Mouse (Mus musculus) limb, embryonic 15.5 days (tissue): ENCODE measurements around the gene Gm2012. TPM values are rescaled to one million over a fixed set of nuclear protein-coding genes. Genes with fewer than 3 reads are reported as not detected.
"Not testable (repeated sequence)": the region's sequence is repeated elsewhere in the genome, so short reads cannot be mapped to it uniquely, and the experiment has no call there.

Experiments used
- ATAC-seq: fragments of 200-750 bp; cut with Nextera tagmentation; 2 replicates; pipeline ENCODE4 v1.8.0; 2017; ENCODE audit warnings: low read depth, moderate TSS enrichment; ENCODE audit not compliant: insufficient number of reproducible peaks, low FRiP score, low TSS enrichment
- H3K27ac ChIP-seq: fragments of 300-500 bp; sonication (generic); 2 replicates; pipeline ENCODE4 v1.5.1; 2015; ENCODE audit warnings: moderate library complexity, mild to moderate bottlenecking, inconsistent platforms
- H3K27me3 ChIP-seq: fragments of 300-500 bp; sonication (generic); 2 replicates; pipeline ENCODE4 v1.6.1; 2015; ENCODE audit warnings: inconsistent platforms
- H3K36me3 ChIP-seq: fragments of 300-500 bp; sonication (generic); 2 replicates; pipeline ENCODE4 v1.6.1; 2015; ENCODE audit warnings: inconsistent platforms
- H3K4me1 ChIP-seq: fragments of 300-500 bp; sonication (generic); 2 replicates; pipeline ENCODE4 v1.6.1; 2015; ENCODE audit warnings: inconsistent platforms
- H3K4me2 ChIP-seq: fragments of 300-500 bp; sonication (generic); 2 replicates; pipeline ENCODE4 v1.6.1; 2015; ENCODE audit warnings: mild to moderate bottlenecking, inconsistent platforms
- H3K4me3 ChIP-seq: fragments of 300-500 bp; sonication (generic); 2 replicates; pipeline ENCODE4 v1.5.1; 2015; ENCODE audit warnings: mild to moderate bottlenecking, inconsistent platforms
- H3K9ac ChIP-seq: fragments of 300-500 bp; sonication (generic); 2 replicates; pipeline ENCODE4 v1.6.1; 2015; ENCODE audit warnings: inconsistent platforms
- H3K9me3 ChIP-seq: fragments of 300-500 bp; sonication (generic); 2 replicates; pipeline ENCODE4 v1.6.1; 2016; ENCODE audit warnings: inconsistent platforms
- WGBS: fragments of 180-500 bp; shearing (Covaris S2); methylation state at CpG from one replicate; pipeline ENCODE4 v1.1.7; 2015; 5-methylcytosine and 5-hydroxymethylcytosine counted together
- microRNA-seq: library from miRNA; unstranded; fragments of <30 nt; microRNA quantifications from one replicate; pipeline ENCODE4, GENCODE M21; 2016
- polyA plus RNA-seq: library from polyadenylated mRNA; unstranded; fragments of >200 nt; fragmentation: Nextera tagmentation; extraction: Ambion mirVana; gene quantifications from 2 replicates; pipeline ENCODE4 v1.2.1, GENCODE M21; 2015

Gene Gm2012
- polyA plus RNA-seq, result not detected in 2 replicates

GRCm38 (mm10) chrX:26231255-26231654 lies at the start of gene Gm2012:
Gene Gm2012 (minus strand): TSS chrX:26231355.
- H3K4me1 ChIP-seq, H3K9me3 ChIP-seq, H3K36me3 ChIP-seq, H3K27ac ChIP-seq, H3K4me2 ChIP-seq, H3K4me3 ChIP-seq, H3K9ac ChIP-seq, ATAC-seq, H3K27me3 ChIP-seq: not testable (repeated sequence)
- WGBS, result 86% methylated on average over 1 of the region's 5 CpGs

- H3K27ac ChIP-seq, H3K36me3 ChIP-seq, H3K4me3 ChIP-seq, H3K27me3 ChIP-seq, H3K9me3 ChIP-seq, H3K4me2 ChIP-seq, H3K4me1 ChIP-seq, ATAC-seq, H3K9ac ChIP-seq: not testable (repeated sequence)
- 79% methylated on average over 12 of the region's 12 CpGs for WGBS
Observed at GRCm38 (mm10) chrX:26159146-26159545, 72.0 kb downstream of the Gm2012 start.

Small RNA genes lying within 50 kb of the gene (microRNA-seq; reads per million reads assigned to microRNA genes)
- gene Gm26302, result not detected

Other genes starting within 250 kb of the Gm2012 start
- gene Gm5168, start 180.3 kb downstream of the Gm2012 start, polyA plus RNA-seq, result not detected in 2 replicates
- not detected in 2 replicates for gene Gm2030, start 78.7 kb upstream of the Gm2012 start, polyA plus RNA-seq